Mouse (Mus musculus) T-helper 17 cell (primary cell): Measurements from ENCODE around the gene Aqp7.

Experiments
- in situ Hi-C, 2 experiments: fragments of 300-600 bp; cut with MboI, MseI; formaldehyde crosslinking; loops; 1 replicate in 1 of 2; 2 replicates in 1 of 2; pipeline ENCODE4 v1.15.1; 2025; ENCODE audit warnings: high pct_unique_total_duplicates in 2 of 2

The Aqp7 gene

DNA sequence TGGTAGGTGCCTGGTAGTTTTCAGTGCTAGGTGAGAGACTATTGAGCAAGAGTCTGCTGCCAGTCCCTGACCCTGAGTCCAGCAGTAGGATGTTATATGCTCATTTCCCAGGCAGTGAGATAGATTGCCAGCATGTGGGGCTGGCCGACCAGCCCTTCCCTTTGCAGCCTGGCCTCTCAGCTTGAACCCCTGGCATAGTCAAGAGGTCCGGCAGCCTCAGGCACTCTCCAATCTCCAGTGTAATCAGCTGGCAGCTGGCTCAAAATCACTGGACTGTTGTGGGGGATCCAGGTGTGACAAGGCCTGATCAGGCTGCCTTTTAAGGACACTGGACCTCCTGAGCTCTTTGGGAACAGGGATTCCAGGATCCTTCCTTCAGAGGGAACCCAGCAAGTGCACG, 15.4 kb upstream of the Aqp7 start:
- in situ Hi-C loops: loop anchor here (5.0 kb wide), 1 partner anchor 54 kb away; no protein-coding TSS in a partner anchor

DNA sequence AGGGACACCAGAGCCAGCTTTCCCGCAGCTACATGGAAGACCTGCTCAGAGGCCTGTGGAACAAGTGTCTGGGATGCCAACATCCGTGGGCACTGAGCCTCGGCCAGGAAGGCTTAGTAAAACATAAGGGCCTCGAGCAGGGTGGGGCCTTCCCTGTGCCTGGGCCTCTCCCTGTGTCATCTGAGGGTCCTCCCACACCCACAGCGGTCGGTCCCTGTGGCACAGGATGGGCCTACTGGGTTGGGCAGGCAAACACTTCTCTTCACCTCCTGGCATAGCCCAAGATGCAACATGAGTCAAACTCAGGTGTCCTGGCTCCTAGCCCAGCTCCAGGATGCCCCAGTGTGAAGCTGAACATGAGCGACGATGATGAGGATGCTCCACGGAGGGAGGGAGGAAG, 9.4 kb upstream of the Aqp7 start:
- in situ Hi-C loops: no loop called here

DNA sequence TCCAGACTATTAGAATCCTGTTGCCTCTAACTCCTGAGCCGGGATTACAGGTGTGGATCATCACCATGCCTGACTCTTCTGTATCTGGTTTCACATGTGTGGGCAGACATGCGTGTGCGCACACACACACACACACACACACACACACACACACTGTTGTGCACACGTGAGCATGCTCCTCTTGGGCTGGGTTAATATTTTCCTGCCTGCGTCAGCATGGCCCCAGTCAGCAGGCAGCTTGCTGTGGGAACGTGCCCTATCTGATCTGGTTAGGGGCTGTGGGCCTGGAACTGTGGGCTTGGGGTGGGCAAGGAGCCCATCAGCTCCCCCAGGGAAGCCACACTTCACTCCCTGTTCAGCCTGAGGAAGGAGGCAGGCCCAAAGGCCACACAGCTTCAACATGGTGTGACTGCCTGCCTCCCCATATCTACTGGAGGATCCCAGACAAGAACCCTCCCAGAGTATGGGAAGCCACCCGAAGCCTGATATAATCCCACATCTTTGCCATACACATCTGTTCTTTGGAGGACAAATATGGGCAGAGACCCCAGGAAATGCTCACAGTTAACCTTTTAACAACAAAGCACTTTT, 8.9 kb upstream of the Aqp7 start:
- in situ Hi-C loops: no loop called here

DNA sequence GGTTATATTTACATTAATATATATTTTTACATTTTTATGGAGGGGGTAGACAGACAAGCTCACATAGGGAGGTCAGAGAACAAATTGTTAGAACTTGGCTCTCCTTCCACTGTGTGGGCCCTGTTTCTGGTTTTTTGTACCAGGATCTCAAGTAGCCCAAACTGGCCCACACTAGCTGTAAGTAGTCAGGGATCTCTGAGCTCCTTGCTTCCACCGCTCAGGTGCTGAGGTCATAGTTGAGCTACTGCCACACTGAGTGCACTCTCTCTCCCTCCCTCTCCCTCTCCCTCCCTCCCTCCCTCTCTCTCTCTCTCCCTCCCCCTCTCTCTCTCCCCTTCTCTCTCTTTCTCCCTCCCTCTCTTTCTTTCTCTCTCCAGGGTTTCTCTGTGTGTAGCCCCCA, 8.3 kb upstream of the Aqp7 start:
- in situ Hi-C loops: no loop called here

DNA sequence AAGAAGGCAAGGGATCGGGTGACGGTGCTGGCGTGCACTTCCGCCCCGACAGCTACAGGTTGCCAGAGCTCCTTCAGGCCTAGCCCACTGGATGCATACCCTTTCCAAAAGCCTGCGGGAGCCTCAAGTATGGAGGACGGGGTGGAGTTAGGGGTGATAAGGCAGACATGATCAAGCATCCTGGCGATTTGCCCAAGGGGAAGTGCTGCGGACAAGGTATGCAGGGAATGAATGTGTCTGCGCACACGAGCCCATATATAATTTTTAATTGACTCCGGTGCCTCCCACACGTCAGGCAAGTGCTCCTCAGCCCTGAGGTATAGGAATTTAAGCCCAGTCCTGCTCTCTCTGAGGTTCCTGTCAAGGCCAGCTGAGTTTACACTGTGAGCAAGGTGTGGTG, 7.2 kb upstream of the Aqp7 start:
- in situ Hi-C loops: no loop called here

DNA sequence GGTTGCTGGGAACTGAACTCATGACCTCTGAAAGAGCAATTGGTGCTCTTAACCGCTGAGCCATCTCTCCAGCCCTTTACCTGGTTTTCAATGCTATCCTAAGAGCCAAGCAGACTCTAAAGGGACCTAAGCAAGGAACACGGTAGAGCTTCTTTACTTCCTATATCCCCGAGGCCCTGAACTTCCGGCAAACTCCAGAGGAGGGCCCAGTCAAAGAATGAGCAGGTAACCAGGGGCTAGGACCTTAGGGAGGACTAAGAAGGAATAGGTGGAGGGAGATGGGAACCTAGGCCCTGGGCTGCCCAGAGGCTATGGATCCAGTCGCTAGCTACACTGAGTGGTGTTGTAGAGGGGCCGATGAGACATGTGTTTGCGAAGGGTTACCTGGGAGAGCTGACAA, 3.8 kb upstream of the Aqp7 start:
- in situ Hi-C loops: no loop called here

DNA sequence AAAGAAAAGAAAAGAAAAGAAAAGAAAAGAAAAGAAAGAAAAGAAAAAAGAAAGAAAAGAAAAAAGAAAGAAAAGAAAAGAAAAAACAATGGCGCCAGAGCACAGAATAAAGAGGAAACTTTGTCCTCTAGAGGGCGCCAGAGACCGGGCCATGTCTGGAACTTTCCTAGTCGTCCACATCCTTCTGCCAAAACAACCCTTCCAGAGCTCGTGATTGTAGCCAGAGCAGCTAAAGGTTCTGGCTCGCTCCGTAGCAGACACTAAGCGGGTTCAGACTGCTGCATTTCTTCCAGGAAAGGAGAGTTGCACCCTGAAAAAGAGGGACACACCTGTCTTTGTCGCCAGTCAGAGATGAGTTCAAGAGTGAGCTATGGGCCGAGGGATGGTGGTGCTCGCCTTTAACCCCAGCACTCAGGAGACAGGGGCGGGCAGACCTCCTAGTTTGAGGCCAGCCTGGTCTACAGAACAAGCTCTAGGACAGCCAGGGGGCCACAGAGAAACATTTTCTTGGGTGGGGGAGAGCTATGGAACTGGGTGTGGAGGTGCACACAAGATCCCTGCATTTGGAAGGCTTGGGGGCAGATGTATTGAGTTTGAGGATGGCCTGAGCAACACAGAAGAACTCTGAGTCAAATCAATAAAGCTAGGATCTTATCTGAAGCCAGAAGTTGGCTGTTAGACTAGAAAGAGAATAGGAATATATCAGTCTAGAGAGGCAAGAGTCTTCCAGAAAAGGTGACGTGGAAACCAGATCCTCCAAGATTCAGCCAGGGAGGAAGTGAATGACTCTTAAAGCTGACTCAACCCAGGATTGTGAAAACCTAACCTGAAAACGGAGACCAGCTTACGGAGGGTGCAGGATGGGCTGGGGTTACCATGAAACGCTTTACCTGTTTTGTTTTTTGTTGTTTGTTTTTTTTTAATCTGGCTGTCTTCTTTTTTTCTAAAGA, 3.1 kb upstream of the Aqp7 start:
- in situ Hi-C loops: no loop called here

DNA sequence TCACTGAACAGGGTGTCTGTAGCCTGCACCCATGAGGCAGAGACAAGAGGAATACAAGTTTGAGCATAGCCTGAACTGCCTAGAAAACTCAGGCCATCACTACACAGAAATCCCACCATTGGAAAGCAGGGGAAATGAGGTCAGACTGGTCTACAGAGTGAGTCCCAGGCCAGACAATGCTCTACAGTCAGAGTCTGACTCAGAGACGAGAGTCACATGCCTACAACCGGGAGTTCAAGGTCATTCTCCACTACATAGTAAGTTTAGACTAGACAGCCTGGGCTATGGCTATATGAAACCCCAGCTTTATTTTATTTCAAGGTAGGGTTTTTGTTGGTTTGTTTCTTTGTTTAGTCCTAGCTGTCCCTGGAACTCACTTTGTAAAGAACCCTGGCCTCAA, 987 bp upstream of the Aqp7 start:
- in situ Hi-C loops: no loop called here

DNA sequence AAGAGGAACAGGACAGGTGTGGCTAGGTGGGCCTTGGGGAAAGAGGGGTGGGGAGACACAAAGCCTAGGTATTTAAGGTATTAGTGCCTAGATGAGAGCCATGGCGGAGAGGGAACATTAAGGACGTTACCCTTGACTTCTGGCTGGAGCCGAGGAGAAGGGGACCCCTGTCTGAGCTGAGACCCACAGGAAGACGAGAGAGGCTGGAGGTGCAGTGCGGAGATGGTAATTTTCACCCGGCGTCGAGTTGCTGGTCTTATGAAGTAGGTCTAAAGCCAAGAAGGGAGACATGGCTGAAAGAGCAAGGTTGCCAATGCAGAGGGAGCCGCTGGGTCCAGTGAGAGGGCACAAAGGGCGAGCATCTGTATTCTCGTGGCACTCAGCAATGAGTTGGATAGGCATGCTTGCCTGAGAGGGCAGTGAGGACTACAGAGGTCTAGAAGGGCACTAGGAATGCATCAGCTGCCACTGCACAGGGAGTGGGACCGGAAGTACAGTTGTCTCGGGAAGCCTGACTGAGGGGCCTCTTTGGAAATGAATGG, 1.6 kb downstream of the Aqp7 start:
- in situ Hi-C loops: no loop called here

DNA sequence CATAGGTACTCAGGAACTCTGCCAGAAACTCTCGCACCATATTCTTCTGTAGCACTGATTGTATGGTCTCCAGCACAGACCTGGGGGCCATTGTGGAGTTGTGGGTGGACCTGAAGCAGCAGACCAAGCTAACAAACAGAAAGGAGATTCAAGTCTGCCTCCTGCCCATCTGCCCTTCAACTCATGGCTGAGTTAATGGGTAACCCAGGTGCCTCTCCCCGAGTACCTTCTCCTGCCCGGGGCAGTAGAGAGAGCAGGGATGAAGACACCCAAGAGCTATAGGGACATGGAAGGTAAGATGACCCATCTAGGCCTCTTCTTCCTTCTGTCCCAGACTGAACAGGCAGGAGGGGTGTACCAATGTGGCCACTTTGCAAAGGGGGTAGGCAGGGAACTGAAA, 2.7 kb downstream of the Aqp7 start:
- in situ Hi-C loops: no loop called here

DNA sequence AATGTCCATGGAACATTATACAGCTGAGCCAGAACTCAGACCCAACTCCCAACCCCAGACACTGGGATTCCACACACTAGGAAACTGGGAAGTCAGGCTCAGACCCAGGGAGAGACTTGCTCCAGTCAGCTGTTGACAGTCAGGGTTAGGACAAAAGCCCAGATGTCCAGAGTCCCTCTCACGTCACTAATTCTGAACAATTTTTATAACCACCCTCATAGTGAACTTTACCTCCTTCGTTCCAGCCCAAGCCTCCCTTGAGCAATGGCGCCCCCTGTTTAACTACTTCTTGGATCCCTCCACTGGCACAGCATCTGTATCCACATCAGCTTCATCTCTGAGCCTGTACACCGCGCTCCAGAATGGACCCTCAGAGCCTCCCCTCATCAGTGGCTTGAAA, 4.0 kb downstream of the Aqp7 start:
- in situ Hi-C loops: no loop called here

DNA sequence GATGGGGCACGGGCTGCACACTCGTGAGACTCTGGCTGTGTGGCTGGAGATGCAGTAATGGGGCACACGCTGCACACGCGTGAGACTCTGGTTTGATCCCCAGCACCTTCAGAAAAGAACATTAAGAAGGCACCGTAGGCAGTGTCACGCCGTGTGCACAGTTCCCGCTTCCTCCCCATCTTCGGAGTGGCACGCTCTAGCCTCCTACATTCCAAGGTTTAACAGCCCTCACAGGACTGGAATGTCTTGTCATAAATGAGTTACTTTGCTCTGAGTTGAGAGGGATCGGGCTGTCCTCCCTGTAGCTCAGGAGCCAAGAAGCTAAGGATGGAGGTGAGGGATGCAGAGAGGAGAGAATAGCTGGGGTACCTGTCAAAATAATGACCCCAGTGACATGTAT, 5.1 kb downstream of the Aqp7 start:
- in situ Hi-C loops: no loop called here

DNA sequence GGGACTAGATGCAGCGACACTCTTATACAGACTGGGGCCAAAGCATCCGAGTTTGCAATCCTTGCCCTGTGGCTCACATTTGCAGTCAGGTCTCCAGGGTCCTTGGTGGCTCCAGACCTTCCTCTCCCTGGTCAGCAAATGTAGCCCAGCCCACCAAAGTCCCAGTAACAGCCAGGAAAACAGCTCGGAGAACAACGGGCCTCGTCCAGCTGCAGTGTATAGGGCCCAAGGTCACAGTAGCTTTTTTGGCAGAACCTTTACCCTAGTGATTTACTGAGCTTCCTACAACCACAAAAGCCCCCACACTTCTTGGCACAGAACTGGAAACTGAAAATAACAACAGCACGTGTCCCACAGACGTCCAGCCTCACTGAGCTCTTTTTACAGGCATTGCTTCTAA, 7.0 kb downstream of the Aqp7 start:
- in situ Hi-C loops: no loop called here

DNA sequence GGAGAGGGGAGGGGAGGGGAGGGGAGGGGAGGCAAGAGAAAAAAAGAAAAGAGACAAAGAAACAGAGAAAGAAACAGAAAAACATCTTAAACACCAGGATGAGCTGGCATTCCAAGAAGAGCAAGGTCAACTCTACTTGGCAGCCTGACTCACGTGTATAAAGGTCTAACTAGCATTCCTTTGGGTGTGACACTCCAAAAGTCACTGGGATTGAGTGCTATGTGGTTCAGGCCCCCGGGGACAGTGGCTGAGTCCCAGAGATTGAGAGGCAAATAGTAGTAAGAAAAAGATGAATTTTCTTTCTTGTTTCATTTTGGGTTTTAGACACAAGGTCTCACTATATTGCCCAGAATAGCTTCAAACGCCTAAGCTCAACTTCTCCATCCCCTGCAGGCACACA, 10.0 kb downstream of the Aqp7 start:
- in situ Hi-C loops: no loop called here

DNA sequence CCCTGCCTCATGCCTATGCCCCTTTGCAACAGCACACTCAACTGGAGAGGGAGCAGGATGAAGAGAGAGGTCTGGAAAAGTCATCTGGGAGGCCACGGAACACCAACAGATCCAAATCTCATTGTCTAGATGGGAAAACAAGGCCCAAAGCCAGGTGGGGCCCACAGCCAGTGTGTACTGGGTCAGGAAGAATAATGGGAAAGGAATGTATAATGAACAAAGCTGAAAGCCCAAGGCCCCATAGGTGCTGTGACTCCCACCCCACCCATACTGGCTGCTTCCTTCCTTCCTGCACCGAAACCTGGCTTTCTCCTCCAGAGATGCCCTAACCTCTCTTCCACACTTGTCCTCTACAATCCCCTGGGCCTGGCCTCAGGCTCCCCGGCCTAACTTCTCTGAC, 16.7 kb downstream of the Aqp7 start:
- in situ Hi-C loops: no loop called here

DNA sequence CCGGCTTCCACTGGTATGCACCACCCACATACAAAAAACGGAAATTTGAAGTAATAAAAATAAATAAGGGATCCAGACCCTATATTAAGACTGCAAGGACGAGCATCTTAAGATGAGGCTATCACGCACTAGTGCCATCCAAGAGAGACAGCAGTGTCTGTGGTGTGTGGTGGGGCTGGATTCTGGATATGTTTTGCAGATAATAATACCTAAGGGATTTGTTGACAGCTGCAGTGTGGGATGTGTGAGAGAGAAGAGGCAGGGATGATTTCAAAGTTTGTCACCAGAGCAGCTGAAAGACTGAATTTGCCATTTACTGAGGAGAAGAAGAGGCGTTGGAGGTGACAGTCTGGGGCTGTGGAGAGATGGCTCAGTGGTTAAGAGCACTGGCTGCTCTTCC, 18.6 kb downstream of the Aqp7 start:
- in situ Hi-C loops: no loop called here

DNA sequence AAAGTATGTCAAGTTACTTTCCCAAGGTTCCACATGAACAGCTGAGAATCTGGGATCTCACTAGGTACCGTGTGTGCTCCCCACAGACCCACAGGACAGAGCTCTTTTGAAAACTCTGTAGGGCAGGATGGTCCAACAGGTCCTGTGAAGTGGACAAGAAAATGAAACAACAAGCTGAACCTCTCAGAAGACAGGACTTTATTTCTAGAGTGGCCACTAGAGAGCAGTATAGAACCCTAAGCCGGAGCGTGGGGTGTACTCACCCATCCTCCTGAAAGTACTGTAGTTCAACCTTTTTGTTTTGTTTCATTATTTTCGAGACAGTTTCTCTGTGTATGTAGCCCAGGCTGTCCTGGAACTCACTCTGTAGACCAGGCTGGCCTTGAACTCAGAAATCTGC, 19.7 kb downstream of the Aqp7 start:
- in situ Hi-C loops: no loop called here

DNA sequence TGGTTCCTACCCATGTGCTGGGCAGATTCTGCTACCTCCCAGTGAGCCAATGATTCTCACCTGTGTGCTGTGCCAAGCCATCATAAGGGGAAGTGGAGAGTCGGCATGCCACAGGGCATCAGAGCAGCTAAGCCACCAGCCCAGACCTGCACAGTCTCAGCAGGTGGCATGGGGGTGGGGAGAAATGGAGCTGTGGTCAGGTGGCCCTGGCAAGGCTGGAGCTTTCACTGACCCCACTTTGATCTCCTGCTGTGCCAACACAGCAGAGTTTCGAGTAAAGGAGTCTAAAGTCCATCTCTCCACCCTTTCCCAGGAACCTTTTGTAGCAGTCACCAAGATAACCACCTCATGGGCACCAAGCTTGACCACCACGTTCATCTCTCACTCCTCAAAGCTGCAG, 20.1 kb downstream of the Aqp7 start:
- in situ Hi-C loops: no loop called here

DNA sequence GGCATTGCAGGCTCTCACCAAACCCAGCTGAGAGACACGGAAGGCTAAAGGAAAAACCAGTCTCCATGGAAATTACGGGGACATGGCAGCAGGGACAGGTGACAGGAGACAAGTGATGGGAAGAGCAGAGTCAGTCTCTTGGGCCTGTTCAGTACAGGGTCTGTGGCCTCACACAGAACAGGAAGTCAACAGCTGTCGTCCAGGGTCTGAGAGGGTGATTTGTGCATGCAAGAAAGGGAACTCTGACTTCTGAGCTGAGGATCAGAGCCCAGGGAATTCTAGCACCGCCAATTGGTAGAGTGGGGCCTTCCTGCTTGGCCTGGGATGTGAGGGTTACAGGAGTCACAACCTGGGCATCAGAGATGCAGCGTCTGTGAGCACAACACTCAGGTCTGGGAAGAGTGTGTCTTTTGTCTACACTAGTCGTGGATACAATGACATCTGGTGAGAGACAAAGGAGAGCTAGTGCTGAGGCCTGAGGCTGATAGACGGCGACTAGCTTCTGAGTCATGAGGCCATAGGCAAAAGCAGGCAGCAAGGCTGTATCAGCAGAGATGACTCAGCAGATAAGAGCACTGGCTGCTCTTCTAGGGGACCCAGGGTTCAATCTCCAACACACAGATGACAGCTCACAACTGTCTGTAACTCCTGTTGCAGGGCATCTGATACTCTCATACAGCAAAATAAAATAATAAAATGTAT, 21.7 kb downstream of the Aqp7 start:
- in situ Hi-C loops: no loop called here

DNA sequence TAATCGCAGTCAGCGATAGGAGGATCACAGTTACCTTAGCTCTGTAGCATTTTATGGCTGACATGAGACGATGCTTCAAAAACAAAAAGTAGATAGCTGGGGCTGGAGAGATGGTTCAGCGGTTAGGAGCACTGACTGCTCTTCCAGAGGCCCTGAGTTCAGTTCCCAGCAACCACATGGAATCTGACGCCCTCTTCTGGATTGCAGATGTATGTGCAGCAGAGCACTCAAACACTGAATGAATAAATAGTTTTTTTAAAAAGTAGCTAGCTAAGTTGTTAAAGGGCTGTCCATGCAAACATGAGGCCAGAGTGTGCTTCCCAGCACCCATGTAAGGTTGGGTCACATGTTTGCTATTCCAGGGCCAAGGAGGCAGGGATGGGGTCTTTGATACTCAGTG, 26.8 kb downstream of the Aqp7 start:
- in situ Hi-C loops: loop anchor here in 1 of 2 experiments (5.0 kb wide), 1 partner anchor 176 kb away; no protein-coding TSS in a partner anchor

DNA sequence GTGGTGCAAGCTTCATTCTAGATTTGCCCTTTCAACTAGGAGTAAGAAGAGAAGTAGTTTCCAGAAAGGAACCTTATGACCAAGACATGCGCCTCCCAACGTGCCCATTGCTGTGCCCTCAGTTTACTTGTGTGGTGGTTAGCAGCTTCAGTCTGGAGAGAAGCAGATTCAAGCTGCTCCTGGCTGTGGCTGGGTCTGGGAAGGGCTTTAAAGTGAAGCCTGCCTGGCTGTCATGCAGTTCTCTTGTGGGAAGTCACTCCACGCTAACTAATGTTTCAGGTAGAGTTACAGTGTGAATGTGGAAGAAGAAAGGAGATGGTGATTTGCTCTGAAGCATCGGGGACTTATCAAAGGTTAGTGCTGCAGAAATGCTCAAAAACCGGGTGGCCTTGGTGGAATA, 32.1 kb downstream of the Aqp7 start:
- in situ Hi-C loops: no loop called here

DNA sequence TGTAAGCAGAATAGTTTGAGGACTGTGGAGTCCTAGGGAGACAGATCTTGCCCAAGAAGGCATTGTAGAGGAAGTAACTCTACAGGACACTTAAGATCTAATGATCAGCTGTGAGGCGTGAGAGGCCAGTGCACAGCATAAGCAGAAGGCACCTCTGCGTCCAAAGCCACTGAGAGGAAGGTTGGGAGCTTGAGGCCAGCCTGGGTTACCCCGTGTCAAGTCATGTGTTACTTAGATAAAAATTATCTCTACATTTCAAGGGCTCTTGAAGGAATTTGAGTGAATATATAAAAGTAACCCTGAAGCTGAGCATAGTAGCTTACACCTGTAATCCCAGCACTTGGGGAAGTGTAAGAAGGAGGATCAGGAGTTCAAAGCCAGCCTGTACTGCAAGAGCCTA, 34.6 kb downstream of the Aqp7 start:
- in situ Hi-C loops: no loop called here
